Mouse (Mus musculus) hindbrain, embryonic 15.5 days (tissue): Measurements from ENCODE around the gene Aldh1b1. TPM values are rescaled to one million over a fixed set of nuclear protein-coding genes. Genes with fewer than 3 reads are reported as not detected.
A peak's percentile ranks its signal among the peaks of the same experiment; 100 is the strongest.

Experiments used
- ATAC-seq: fragments of 200-750 bp; cut with Nextera tagmentation; 2 replicates; pipeline ENCODE4 v1.8.0; 2017; ENCODE audit warnings: low read depth, moderate number of reproducible peaks, moderate TSS enrichment; ENCODE audit not compliant: low FRiP score
- H3K27ac ChIP-seq: fragments of 300-500 bp; sonication (generic); replicated peaks from 2 replicates; pipeline ENCODE4 v1.5.1; 2015; ENCODE audit warnings: mild to moderate bottlenecking, inconsistent platforms
- H3K27me3 ChIP-seq: fragments of 300-500 bp; sonication (generic); 2 replicates; pipeline ENCODE4 v1.6.1; 2015; ENCODE audit warnings: control low read depth, inconsistent platforms
- H3K36me3 ChIP-seq: fragments of 300-500 bp; sonication (generic); 2 replicates; pipeline ENCODE4 v1.6.1; 2015; ENCODE audit warnings: control low read depth, inconsistent platforms
- H3K4me1 ChIP-seq: fragments of 300-500 bp; sonication (generic); replicated peaks from 2 replicates; pipeline ENCODE4 v1.6.1; 2015; ENCODE audit warnings: control low read depth, inconsistent platforms
- H3K4me2 ChIP-seq: fragments of 300-500 bp; sonication (generic); 2 replicates; pipeline ENCODE4 v1.6.1; 2015; ENCODE audit warnings: moderate library complexity, mild to moderate bottlenecking, inconsistent platforms
- H3K4me3 ChIP-seq: fragments of 300-500 bp; sonication (generic); 2 replicates; pipeline ENCODE4 v1.5.1; 2015; ENCODE audit warnings: mild to moderate bottlenecking, inconsistent platforms
- H3K9ac ChIP-seq: fragments of 300-500 bp; sonication (generic); 2 replicates; pipeline ENCODE4 v1.6.1; 2015; ENCODE audit warnings: inconsistent platforms
- H3K9me3 ChIP-seq: fragments of 300-500 bp; sonication (generic); 2 replicates; pipeline ENCODE4 v1.6.1; 2016; ENCODE audit warnings: control low read depth, inconsistent platforms
- WGBS: fragments of 180-500 bp; shearing (Covaris S2); methylation state at CpG from one replicate; pipeline ENCODE4 v1.1.7; 2015; 5-methylcytosine and 5-hydroxymethylcytosine counted together
- polyA plus RNA-seq: library from polyadenylated mRNA; unstranded; fragments of >200 nt; fragmentation: Nextera tagmentation; extraction: Ambion mirVana; gene quantifications from 2 replicates; pipeline ENCODE4 v1.2.1, GENCODE M21; 2015

Gene Aldh1b1
- polyA plus RNA-seq, 1 experiment from 2014 or later: 17.9 TPM

DNA sequence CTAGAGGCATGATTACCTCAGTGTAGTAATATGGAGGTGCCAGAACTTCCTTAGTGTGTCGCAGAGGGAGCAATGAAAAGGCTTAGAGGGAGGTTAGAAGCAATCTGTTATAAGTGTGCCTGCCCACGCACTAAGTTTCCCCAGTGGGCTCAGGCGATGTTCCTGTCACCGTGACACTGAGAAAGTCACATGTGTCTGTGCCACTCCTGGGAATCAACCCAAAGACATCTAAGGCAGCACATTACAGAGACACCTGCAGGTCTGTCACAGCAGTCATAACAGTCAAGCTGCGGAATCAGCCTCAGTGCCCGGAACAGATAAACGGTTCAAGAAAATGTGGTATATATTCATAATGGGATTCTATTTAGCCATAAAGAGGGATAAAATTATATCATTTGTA lies 33.2 kb downstream of the Aldh1b1 start:
- H3K4me3 ChIP-seq: no peak overlapping the region
- H3K27ac ChIP-seq: no peak overlapping the region
- H3K27me3 ChIP-seq: peaks cover 4% of the 10 kb centered on the region; the same call in 1 of the 2 replicates
- no peak for ATAC-seq
- H3K4me2 ChIP-seq: no peak overlapping the region
- 52% methylated on average over 7 of the region's 7 CpGs for WGBS
- H3K9ac ChIP-seq: no peak overlapping the region
- H3K36me3 ChIP-seq: no peaks in the 10 kb centered on the region
- peaks cover 20% of the 10 kb centered on the region for H3K4me1 ChIP-seq
- no peaks in the 10 kb centered on the region for H3K9me3 ChIP-seq

DNA sequence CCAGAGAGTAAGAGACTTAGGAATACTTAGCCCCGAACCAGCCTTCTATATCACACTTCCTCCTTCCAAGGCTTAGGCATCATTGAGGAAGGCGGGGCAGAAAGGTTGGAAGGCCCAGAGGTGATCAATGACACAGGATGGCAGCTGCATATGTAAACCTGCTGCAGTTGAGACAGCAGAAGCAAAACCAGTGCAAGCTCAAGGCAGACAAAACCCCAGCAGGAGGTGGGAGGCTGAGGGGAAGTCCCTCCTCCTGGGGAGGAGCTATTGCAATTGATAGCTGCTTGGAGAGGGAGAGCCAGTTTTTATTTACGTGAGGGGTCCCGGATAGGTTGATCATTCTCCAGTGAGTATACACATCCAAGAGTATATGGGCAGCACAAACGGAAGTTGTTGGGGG lies 34.6 kb downstream of the Aldh1b1 start:
- no peak for ATAC-seq
- Histone ChIP-seq H3K27ac (no peak overlapping the region), H3K4me1 (peaks cover 20% of the 10 kb centered on the region), H3K27me3 (no peaks in the 10 kb centered on the region), H3K36me3 (no peaks in the 10 kb centered on the region), H3K4me2 (no peak overlapping the region), H3K9ac (no peak overlapping the region), H3K9me3 (no peaks in the 10 kb centered on the region), H3K4me3 (no peak overlapping the region)
- WGBS: 33% methylated on average over 5 of the region's 5 CpGs

DNA sequence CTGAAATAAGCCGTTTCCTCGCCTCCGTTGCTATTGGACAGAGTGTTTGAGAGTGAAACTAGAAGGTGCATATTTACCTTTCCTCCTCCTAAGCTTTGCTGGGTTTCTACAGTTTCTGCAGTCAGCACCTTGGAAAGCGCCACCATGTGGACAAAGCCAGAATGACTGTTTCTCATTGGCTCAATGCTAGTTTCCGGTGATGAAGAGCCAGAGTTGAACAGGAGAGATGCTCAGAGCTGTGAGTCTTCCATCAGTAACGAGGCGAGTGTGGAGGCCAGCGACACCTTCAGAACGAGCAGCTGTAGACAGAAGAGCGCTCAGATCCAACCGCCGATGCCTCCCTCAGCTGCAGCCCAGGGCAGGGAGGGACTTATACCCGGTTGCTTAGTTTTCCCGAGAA lies 45.5 kb downstream of the Aldh1b1 start:
- ATAC-seq: no peak
- Histone ChIP-seq H3K4me3 (no peak overlapping the region), H3K9me3 (no peaks in the 10 kb centered on the region), H3K36me3 (no peaks in the 10 kb centered on the region), H3K27me3 (no peaks in the 10 kb centered on the region), H3K9ac (no peak overlapping the region), H3K4me2 (no peak overlapping the region), H3K27ac (no peak overlapping the region), H3K4me1 (no peaks in the 10 kb centered on the region)
- WGBS: 49% methylated on average over 14 of the region's 14 CpGs

DNA sequence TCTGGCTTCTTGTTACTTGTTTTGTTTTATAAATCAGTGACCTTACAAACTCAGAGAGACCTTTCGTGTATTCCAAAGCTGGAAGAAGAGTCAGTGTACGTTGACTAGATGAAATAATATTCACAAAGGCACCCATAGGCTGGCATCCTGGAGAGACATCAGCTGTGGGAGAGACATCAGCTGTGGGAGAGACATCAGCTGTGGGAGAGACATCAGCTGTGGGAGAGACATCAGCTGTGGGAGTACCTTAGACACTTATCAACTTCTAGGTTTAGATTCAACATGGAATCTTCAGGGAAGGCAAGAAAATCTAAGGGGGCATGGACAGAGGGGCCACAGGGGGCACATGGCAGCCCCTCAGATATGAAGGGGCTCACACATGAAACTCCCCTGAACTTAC lies 47.4 kb downstream of the Aldh1b1 start:
- no peak overlapping the region for H3K9ac ChIP-seq
- H3K4me3 ChIP-seq: no peak overlapping the region
- H3K36me3 ChIP-seq: no peaks in the 10 kb centered on the region
- H3K9me3 ChIP-seq: no peaks in the 10 kb centered on the region
- ATAC-seq: no peak
- no peak overlapping the region for H3K27ac ChIP-seq
- no peak overlapping the region for H3K4me2 ChIP-seq
- 93% methylated on average over 2 of the region's 2 CpGs for WGBS
- H3K27me3 ChIP-seq: no peaks in the 10 kb centered on the region
- H3K4me1 ChIP-seq: no peaks in the 10 kb centered on the region

DNA sequence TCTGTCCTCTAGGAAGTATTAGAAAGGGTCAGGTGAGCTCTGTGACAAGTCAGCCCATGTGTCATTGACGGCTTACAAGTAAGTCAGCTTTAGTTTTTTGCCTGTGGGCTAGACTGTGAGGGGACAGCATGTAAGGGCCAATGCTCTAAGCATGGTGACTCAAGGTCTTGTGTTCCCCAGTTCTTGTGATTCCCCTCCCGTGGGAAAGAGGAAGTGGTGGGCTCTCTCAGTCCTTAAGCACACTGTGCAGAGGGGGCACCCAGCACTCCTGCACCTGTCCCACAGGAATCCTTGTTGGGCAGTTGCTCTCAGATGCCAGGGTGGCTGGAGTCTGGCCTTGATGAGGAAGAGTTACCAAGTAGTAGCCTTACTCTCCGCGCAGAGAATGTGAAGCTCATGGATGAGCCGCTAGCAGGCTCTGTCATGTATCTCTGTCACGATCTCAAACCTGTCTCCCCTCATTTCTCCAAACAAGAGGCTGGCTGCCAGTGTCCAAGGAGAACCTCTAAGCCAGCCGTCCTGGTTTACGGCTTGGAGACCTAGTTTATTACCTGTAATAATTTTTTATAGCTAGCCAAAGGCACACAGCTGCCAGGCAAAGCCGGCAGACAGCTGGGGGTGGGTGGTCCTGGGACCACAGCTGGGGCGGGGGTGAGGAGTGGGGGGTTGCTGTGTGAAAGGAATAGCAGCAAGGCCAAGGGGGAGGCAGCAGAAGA lies 49.4 kb downstream of the Aldh1b1 start, which contains the start of gene Stra6l:
Stra6l (plus strand) TSS at position 556 of the 716 bp plus-strand sequence.
- WGBS: 59% methylated on average over 10 of the region's 10 CpGs
- no peaks in the 10 kb centered on the region for H3K36me3 ChIP-seq
- no peak within 1 kb of the TSS for H3K4me3 ChIP-seq
- no peaks in the 10 kb centered on the region for H3K4me1 ChIP-seq
- H3K27ac ChIP-seq: no peak within 1 kb of the TSS
- no peak for ATAC-seq
- no peaks in the 10 kb centered on the region for H3K9me3 ChIP-seq
- H3K4me2 ChIP-seq: no peak within 1 kb of the TSS
- 0 out of 2 replicates have a peak, but pooled peaks cover 5% of the 10 kb centered on the region for H3K27me3 ChIP-seq
- H3K9ac ChIP-seq: no peak within 1 kb of the TSS

DNA sequence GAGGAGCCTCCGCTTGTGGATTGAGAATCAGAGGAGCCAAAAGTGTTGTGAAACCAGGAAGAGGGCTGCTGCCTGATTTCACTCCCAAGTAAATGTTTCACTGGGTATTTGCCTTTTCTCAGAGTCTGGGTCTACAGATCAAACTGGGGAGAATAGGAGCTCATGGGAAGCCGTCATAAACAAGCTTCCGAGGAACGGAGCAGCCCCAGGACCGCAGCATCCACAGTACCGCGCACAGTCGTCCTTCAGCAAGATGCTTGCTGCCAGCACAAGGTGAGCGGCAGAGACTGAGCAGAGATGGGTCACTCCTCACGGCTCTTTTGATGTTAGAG lies 50.0 kb downstream of the Aldh1b1 start:
- 30% methylated on average over 10 of the region's 10 CpGs for WGBS
- no peaks in the 10 kb centered on the region for H3K9me3 ChIP-seq
- H3K4me2 ChIP-seq: no peak overlapping the region
- H3K27me3 ChIP-seq: 0 out of 2 replicates have a peak, but pooled peaks cover 5% of the 10 kb centered on the region
- ATAC-seq: no peak
- H3K4me3 ChIP-seq: no peak overlapping the region
- no peak overlapping the region for H3K27ac ChIP-seq
- H3K4me1 ChIP-seq: no peaks in the 10 kb centered on the region
- H3K9ac ChIP-seq: no peak overlapping the region
- no peaks in the 10 kb centered on the region for H3K36me3 ChIP-seq

DNA sequence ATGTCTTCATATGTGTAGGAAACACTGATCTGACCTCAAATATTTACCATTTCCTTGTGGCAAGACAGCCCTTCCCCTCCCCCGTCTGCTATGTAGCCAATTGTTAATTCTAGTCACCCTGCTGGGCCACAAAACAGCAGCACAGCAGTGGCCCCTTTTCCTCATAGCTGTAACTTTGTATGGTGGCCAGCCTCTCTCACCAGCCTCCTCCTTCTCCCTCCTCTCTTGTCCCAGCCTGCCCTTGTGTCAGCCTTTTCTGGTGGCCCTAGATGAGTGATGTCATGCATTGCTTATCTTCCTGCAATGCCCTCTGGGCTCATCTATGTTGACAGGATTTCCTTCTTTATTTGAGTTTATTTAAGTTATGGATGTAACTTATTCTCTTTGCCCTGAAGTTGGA lies 50.6 kb downstream of the Aldh1b1 start:
- 0 out of 2 replicates have a peak, but pooled peaks cover 5% of the 10 kb centered on the region for H3K27me3 ChIP-seq
- H3K27ac ChIP-seq: no peak overlapping the region
- H3K4me1 ChIP-seq: no peaks in the 10 kb centered on the region
- WGBS: 35% methylated on average over 1 of the region's 1 CpGs
- H3K9me3 ChIP-seq: no peaks in the 10 kb centered on the region
- H3K4me3 ChIP-seq: no peak overlapping the region
- H3K4me2 ChIP-seq: no peak overlapping the region
- no peaks in the 10 kb centered on the region for H3K36me3 ChIP-seq
- ATAC-seq: no peak
- H3K9ac ChIP-seq: no peak overlapping the region

DNA sequence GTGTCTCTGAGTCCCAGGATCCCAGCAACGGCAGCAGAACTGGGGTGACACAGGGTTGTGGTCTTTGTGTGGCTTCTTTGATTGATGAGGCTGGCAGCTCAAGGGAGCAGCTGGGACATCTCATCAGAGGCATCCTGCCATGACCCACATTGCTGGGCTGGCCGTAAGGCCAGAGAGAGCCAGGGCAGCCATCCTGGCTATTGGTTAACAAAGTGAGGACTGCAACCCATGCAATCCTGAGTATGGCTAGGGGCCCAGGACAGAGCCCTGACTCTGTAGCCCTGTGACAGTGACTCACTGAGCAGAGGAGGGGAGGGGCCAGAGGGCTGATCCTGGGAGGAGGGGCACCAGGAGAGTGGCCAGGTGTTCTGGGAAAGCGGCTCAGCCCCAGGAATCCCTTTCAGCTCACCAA lies 52.8 kb downstream of the Aldh1b1 start:
- WGBS: 16% methylated on average over 3 of the region's 3 CpGs

DNA sequence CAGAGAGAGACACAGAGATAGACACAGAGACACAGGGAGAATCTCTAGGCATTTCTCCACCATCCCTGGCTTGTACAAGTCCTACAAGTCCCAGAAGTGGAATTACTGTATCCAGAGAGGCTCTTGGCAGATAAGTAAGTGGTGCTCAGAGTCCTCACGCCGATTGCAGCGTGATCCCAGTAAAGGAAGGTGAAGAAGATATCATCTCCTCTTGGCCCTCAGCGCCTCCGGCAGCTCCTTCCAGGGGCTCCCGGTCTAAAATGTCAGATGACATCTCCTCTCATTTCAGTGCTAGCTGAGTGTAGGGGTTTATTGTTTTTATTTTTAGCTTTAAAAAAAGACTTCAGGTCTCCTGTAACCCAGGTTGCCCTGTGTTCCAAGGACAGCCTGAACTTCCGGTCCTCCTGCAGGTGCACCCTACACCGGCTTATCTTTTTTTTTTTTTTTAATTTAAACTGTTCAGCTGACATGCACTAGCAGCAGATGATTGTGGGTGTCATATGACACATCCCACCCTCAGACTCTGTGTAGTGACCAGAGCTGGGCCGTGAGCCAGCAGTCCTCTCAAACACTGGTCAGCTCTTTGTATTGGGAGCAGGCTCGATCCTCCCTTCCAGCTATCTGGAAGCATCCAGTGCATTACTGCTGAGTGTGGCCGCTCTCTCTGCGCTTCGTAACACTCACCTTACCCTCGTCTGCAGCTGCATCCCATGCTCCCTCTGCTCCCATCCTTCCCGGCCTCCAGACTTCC lies 54.8 kb downstream of the Aldh1b1 start:
- no peak overlapping the region for H3K27ac ChIP-seq
- WGBS: 81% methylated on average over 15 of the region's 15 CpGs
- ATAC-seq: no peak
- H3K4me1 ChIP-seq: no peaks in the 10 kb centered on the region
- no peaks in the 10 kb centered on the region for H3K9me3 ChIP-seq
- peaks cover 9% of the 10 kb centered on the region; the same call in 1 of the 2 replicates for H3K27me3 ChIP-seq
- H3K36me3 ChIP-seq: no peaks in the 10 kb centered on the region
- H3K4me2 ChIP-seq: no peak overlapping the region
- no peak overlapping the region for H3K4me3 ChIP-seq
- no peak overlapping the region for H3K9ac ChIP-seq

More for the DNA sequence above, 52.8 kb downstream of the Aldh1b1 start:
- H3K27me3 ChIP-seq: peaks cover 9% of the 10 kb centered on the region; the same call in 1 of the 2 replicates
- H3K4me2 ChIP-seq: no peak overlapping the region
- no peaks in the 10 kb centered on the region for H3K36me3 ChIP-seq
- no peak overlapping the region for H3K4me3 ChIP-seq
- peak; percentile 80 for ATAC-seq
- no peaks in the 10 kb centered on the region for H3K4me1 ChIP-seq
- no peaks in the 10 kb centered on the region for H3K9me3 ChIP-seq
- no peak overlapping the region for H3K27ac ChIP-seq
- H3K9ac ChIP-seq: no peak overlapping the region

Other genes starting within 250 kb of the Aldh1b1 start
- 36.3 and 59.8 TPM in 2 replicates for gene Igfbpl1, start 27.9 kb downstream of the Aldh1b1 start, polyA plus RNA-seq
- 0.35 and 0.42 TPM in 2 replicates for gene Stra6l, start 49.6 kb downstream of the Aldh1b1 start, polyA plus RNA-seq
- 0.34 and 0.49 TPM in 2 replicates for gene Ccdc180, start 91.3 kb downstream of the Aldh1b1 start, polyA plus RNA-seq
- gene Tdrd7, start 166.3 kb downstream of the Aldh1b1 start, polyA plus RNA-seq: 28.6 and 30.0 TPM in 2 replicates
- gene Tmod1, start 239.9 kb downstream of the Aldh1b1 start, polyA plus RNA-seq: 1.6 and 1.9 TPM in 2 replicates